Mouse (Mus musculus): ENCODE measurements around the gene Paox. TPM values are rescaled to one million over a fixed set of nuclear protein-coding genes. Genes with fewer than 3 reads are reported as not detected.

Paox gene
- polyA plus RNA-seq, 1 experiment from 2014 or later = 9.2 TPM

- 88% methylated on average over 10 of the region's 10 CpGs for WGBS
- no peaks in the 10 kb centered on the region for H3K4me1 ChIP-seq (ENCODE audit: control insufficient read depth, insufficient read depth, low read length)
- H3K9ac ChIP-seq (replicated peaks; ENCODE audit: low read depth, low read length) = no peak overlapping the region
- no peaks in the 10 kb centered on the region for H3K27me3 ChIP-seq (ENCODE audit: control insufficient read depth, insufficient read depth, low read length)
- H3K27ac ChIP-seq (ENCODE audit: low read depth, low read length) = no peak overlapping the region
- H3K36me3 ChIP-seq (ENCODE audit: control insufficient read depth, insufficient read depth, low read length) = no peaks in the 10 kb centered on the region
- H3K9me3 ChIP-seq (ENCODE audit: control insufficient read depth, low read length) = no peaks in the 10 kb centered on the region
- H3K4me2 ChIP-seq (ENCODE audit: low read depth, low read length) = no peak overlapping the region
- no peak overlapping the region for H3K4me3 ChIP-seq (ENCODE audit: low read depth, low read length)
- no peak for ATAC-seq (ENCODE audit: low read depth)
These were observed 25.0 kb upstream of the Paox start for GRCm38 (mm10) chr7:140090601-140091000.

- no peaks in the 10 kb centered on the region for H3K9me3 ChIP-seq (ENCODE audit: control insufficient read depth, low read length)
- no peaks in the 10 kb centered on the region for H3K4me1 ChIP-seq (ENCODE audit: control insufficient read depth, insufficient read depth, low read length)
- H3K27me3 ChIP-seq (ENCODE audit: control insufficient read depth, insufficient read depth, low read length) = no peaks in the 10 kb centered on the region
- H3K9ac ChIP-seq (replicated peaks; ENCODE audit: low read depth, low read length) = no peak within 1 kb of the TSS
- no peak within 1 kb of the TSS for H3K4me2 ChIP-seq (ENCODE audit: low read depth, low read length)
- ATAC-seq (ENCODE audit: low read depth) = no peak
- WGBS = 67% methylated on average over 5 of the region's 5 CpGs
- H3K36me3 ChIP-seq (ENCODE audit: control insufficient read depth, insufficient read depth, low read length) = no peaks in the 10 kb centered on the region
- H3K4me3 ChIP-seq (ENCODE audit: low read depth, low read length) = no peak within 1 kb of the TSS
- no peak within 1 kb of the TSS for H3K27ac ChIP-seq (ENCODE audit: low read depth, low read length)
These were observed 22.6 kb upstream of the Paox start, which contains the start of gene Prap1 for GRCm38 (mm10) chr7:140092924-140093528. TSS of gene Prap1 (plus strand) at chr7:140093395.

- WGBS = 77% methylated on average over 5 of the region's 5 CpGs
- Histone ChIP-seq H3K27me3 (ENCODE audit: control insufficient read depth, insufficient read depth, low read length) (no peaks in the 10 kb centered on the region), H3K9ac (replicated peaks; ENCODE audit: low read depth, low read length) (no peak overlapping the region), H3K9me3 (ENCODE audit: control insufficient read depth, low read length) (no peaks in the 10 kb centered on the region), H3K4me2 (ENCODE audit: low read depth, low read length) (no peak overlapping the region), H3K4me1 (ENCODE audit: control insufficient read depth, insufficient read depth, low read length) (no peaks in the 10 kb centered on the region), H3K36me3 (ENCODE audit: control insufficient read depth, insufficient read depth, low read length) (no peaks in the 10 kb centered on the region), H3K27ac (ENCODE audit: low read depth, low read length) (no peak overlapping the region), H3K4me3 (ENCODE audit: low read depth, low read length) (no peak overlapping the region)
- ATAC-seq (ENCODE audit: low read depth) = no peak
These were observed 20.6 kb upstream of the Paox start for GRCm38 (mm10) chr7:140094954-140095353.

GRCm38 (mm10) chr7:140095556-140095955 is 20.0 kb upstream of the Paox start:
- Histone ChIP-seq H3K9ac (replicated peaks; ENCODE audit: low read depth, low read length) (no peak overlapping the region), H3K9me3 (ENCODE audit: control insufficient read depth, low read length) (no peaks in the 10 kb centered on the region), H3K36me3 (ENCODE audit: control insufficient read depth, insufficient read depth, low read length) (no peaks in the 10 kb centered on the region), H3K27me3 (ENCODE audit: control insufficient read depth, insufficient read depth, low read length) (no peaks in the 10 kb centered on the region), H3K4me3 (ENCODE audit: low read depth, low read length) (no peak overlapping the region), H3K4me2 (ENCODE audit: low read depth, low read length) (no peak overlapping the region), H3K4me1 (ENCODE audit: control insufficient read depth, insufficient read depth, low read length) (no peaks in the 10 kb centered on the region), H3K27ac (ENCODE audit: low read depth, low read length) (no peak overlapping the region)
- WGBS = 52% methylated on average over 1 of the region's 1 CpGs
- no peak for ATAC-seq (ENCODE audit: low read depth)

GRCm38 (mm10) chr7:140096055-140096454 is 19.5 kb upstream of the Paox start:
- H3K36me3 ChIP-seq (ENCODE audit: control insufficient read depth, insufficient read depth, low read length) = no peaks in the 10 kb centered on the region
- no peak overlapping the region for H3K9ac ChIP-seq (replicated peaks; ENCODE audit: low read depth, low read length)
- H3K27ac ChIP-seq (ENCODE audit: low read depth, low read length) = no peak overlapping the region
- H3K27me3 ChIP-seq (ENCODE audit: control insufficient read depth, insufficient read depth, low read length) = no peaks in the 10 kb centered on the region
- H3K4me2 ChIP-seq (ENCODE audit: low read depth, low read length) = no peak overlapping the region
- no peaks in the 10 kb centered on the region for H3K4me1 ChIP-seq (ENCODE audit: control insufficient read depth, insufficient read depth, low read length)
- H3K4me3 ChIP-seq (ENCODE audit: low read depth, low read length) = no peak overlapping the region
- no peak for ATAC-seq (ENCODE audit: low read depth)
- H3K9me3 ChIP-seq (ENCODE audit: control insufficient read depth, low read length) = no peaks in the 10 kb centered on the region

- Histone ChIP-seq H3K4me3 (ENCODE audit: low read depth, low read length) (no peak overlapping the region), H3K36me3 (ENCODE audit: control insufficient read depth, insufficient read depth, low read length) (no peaks in the 10 kb centered on the region), H3K4me1 (ENCODE audit: control insufficient read depth, insufficient read depth, low read length) (no peaks in the 10 kb centered on the region), H3K27me3 (ENCODE audit: control insufficient read depth, insufficient read depth, low read length) (no peaks in the 10 kb centered on the region), H3K9me3 (ENCODE audit: control insufficient read depth, low read length) (no peaks in the 10 kb centered on the region), H3K4me2 (ENCODE audit: low read depth, low read length) (no peak overlapping the region), H3K27ac (ENCODE audit: low read depth, low read length) (no peak overlapping the region), H3K9ac (replicated peaks; ENCODE audit: low read depth, low read length) (no peak overlapping the region)
- ATAC-seq (ENCODE audit: low read depth) = no peak
- WGBS = 100% methylated on average over 1 of the region's 1 CpGs
These were observed 17.1 kb upstream of the Paox start for GRCm38 (mm10) chr7:140098466-140098865.

GRCm38 (mm10) chr7:140101498-140101897 is 14.1 kb upstream of the Paox start:
- ATAC-seq (ENCODE audit: low read depth) = no peak
- peaks cover 6% of the 10 kb centered on the region; the same call in 1 of the 2 replicates for H3K36me3 ChIP-seq (ENCODE audit: control insufficient read depth, insufficient read depth, low read length)
- H3K27ac ChIP-seq (ENCODE audit: low read depth, low read length) = no peak overlapping the region
- no peaks in the 10 kb centered on the region for H3K4me1 ChIP-seq (ENCODE audit: control insufficient read depth, insufficient read depth, low read length)
- peak overlapping the region; percentile 38 for H3K4me3 ChIP-seq (ENCODE audit: low read depth, low read length)
- peak overlapping the region; percentile 57 for H3K9ac ChIP-seq (replicated peaks; ENCODE audit: low read depth, low read length)
- no peaks in the 10 kb centered on the region for H3K27me3 ChIP-seq (ENCODE audit: control insufficient read depth, insufficient read depth, low read length)
- H3K9me3 ChIP-seq (ENCODE audit: control insufficient read depth, low read length) = no peaks in the 10 kb centered on the region
- WGBS = 74% methylated on average over 10 of the region's 10 CpGs
- H3K4me2 ChIP-seq (ENCODE audit: low read depth, low read length) = peak overlapping the region; percentile 71

- H3K36me3 ChIP-seq (ENCODE audit: control insufficient read depth, insufficient read depth, low read length) = peaks cover 6% of the 10 kb centered on the region; the same call in 1 of the 2 replicates
- H3K4me1 ChIP-seq (ENCODE audit: control insufficient read depth, insufficient read depth, low read length) = no peaks in the 10 kb centered on the region
- 1% methylated on average over 30 of the region's 30 CpGs for WGBS
- H3K27me3 ChIP-seq (ENCODE audit: control insufficient read depth, insufficient read depth, low read length) = no peaks in the 10 kb centered on the region
- H3K9ac ChIP-seq (replicated peaks; ENCODE audit: low read depth, low read length) = peak within 1 kb of the TSS; percentile 57
- no peaks in the 10 kb centered on the region for H3K9me3 ChIP-seq (ENCODE audit: control insufficient read depth, low read length)
- ATAC-seq (ENCODE audit: low read depth) = peak; percentile 93
- H3K4me3 ChIP-seq (ENCODE audit: low read depth, low read length) = peak within 1 kb of the TSS; percentile 38
- peak within 1 kb of the TSS; percentile 71 for H3K4me2 ChIP-seq (ENCODE audit: low read depth, low read length)
- H3K27ac ChIP-seq (ENCODE audit: low read depth, low read length) = peak within 1 kb of the TSS; percentile 48; the same call in 1 of the 2 replicates
These were observed 13.4 kb upstream of the Paox start, which contains the start of gene Fuom for GRCm38 (mm10) chr7:140101993-140102860. TSS of gene Fuom (minus strand) at chr7:140102441.

- Histone ChIP-seq H3K4me3 (ENCODE audit: low read depth, low read length) (no peak overlapping the region), H3K4me2 (ENCODE audit: low read depth, low read length) (no peak overlapping the region), H3K9me3 (ENCODE audit: control insufficient read depth, low read length) (no peaks in the 10 kb centered on the region), H3K36me3 (ENCODE audit: control insufficient read depth, insufficient read depth, low read length) (peaks cover 14% of the 10 kb centered on the region; the same call in 1 of the 2 replicates), H3K27ac (ENCODE audit: low read depth, low read length) (no peak overlapping the region), H3K4me1 (ENCODE audit: control insufficient read depth, insufficient read depth, low read length) (no peaks in the 10 kb centered on the region), H3K27me3 (ENCODE audit: control insufficient read depth, insufficient read depth, low read length) (no peaks in the 10 kb centered on the region), H3K9ac (replicated peaks; ENCODE audit: low read depth, low read length) (no peak overlapping the region)
- ATAC-seq (ENCODE audit: low read depth) = no peak
- WGBS = 82% methylated on average over 4 of the region's 4 CpGs
These were observed 11.6 kb upstream of the Paox start for GRCm38 (mm10) chr7:140104009-140104408.
